Mouse (Mus musculus): ENCODE data around the gene Mospd3. TPM values are rescaled to one million over a fixed set of nuclear protein-coding genes. Genes with fewer than 3 reads are reported as not detected.

Mospd3 gene
- polyA plus RNA-seq, 1 experiment from 2014 or later, result 38.7 TPM

- Histone ChIP-seq H3K27ac (peak overlapping the region; percentile 86), H3K36me3 (no peaks in the 10 kb centered on the region), H3K27me3 (peaks cover 23% of the 10 kb centered on the region), H3K4me2 (replicated peaks) (peak overlapping the region; percentile 38), H3K4me1 (peaks cover 42% of the 10 kb centered on the region), H3K4me3 (peak overlapping the region; percentile 18; the same call in 1 of the 2 replicates), H3K9me3 (replicated peaks) (no peaks in the 10 kb centered on the region), H3K9ac (0 out of 2 replicates have a peak overlapping the region, but pooled peaks have one; percentile 23)
- WGBS, result 17% methylated on average over 6 of the region's 6 CpGs
- peak; percentile 35 for ATAC-seq (ENCODE audit: low FRiP score)
These were observed 10.4 kb upstream of the Mospd3 start for GRCm38 (mm10) chr5:137611245-137611602.

- H3K4me2 ChIP-seq (replicated peaks), result peak overlapping the region; percentile 38
- H3K36me3 ChIP-seq, result no peaks in the 10 kb centered on the region
- peak overlapping the region; percentile 23; the same call in 1 of the 2 replicates for H3K9ac ChIP-seq
- H3K9me3 ChIP-seq (replicated peaks), result no peaks in the 10 kb centered on the region
- no peak for ATAC-seq (ENCODE audit: low FRiP score)
- 12% methylated on average over 12 of the region's 12 CpGs for WGBS
- peak overlapping the region; percentile 86 for H3K27ac ChIP-seq
- peak overlapping the region; percentile 18; the same call in 1 of the 2 replicates for H3K4me3 ChIP-seq
- peaks cover 42% of the 10 kb centered on the region for H3K4me1 ChIP-seq
- H3K27me3 ChIP-seq, result peaks cover 23% of the 10 kb centered on the region
These were observed 9.8 kb upstream of the Mospd3 start for GRCm38 (mm10) chr5:137610548-137611244.

- Histone ChIP-seq H3K4me2 (replicated peaks) (peak overlapping the region; percentile 38), H3K36me3 (no peaks in the 10 kb centered on the region), H3K9ac (peak overlapping the region; percentile 1; the same call in 1 of the 2 replicates), H3K9me3 (replicated peaks) (no peaks in the 10 kb centered on the region), H3K4me1 (peaks cover 42% of the 10 kb centered on the region), H3K27ac (peak overlapping the region; percentile 86; the same call in 1 of the 2 replicates), H3K4me3 (peak overlapping the region; percentile 18; the same call in 1 of the 2 replicates), H3K27me3 (peaks cover 23% of the 10 kb centered on the region)
- 60% methylated on average over 4 of the region's 4 CpGs for WGBS
- no peak for ATAC-seq (ENCODE audit: low FRiP score)
These were observed 9.2 kb upstream of the Mospd3 start for GRCm38 (mm10) chr5:137610056-137610455.

GRCm38 (mm10) chr5:137609292-137609691 is 8.4 kb upstream of the Mospd3 start:
- no peaks in the 10 kb centered on the region for H3K36me3 ChIP-seq
- H3K4me3 ChIP-seq, result no peak overlapping the region
- peak overlapping the region; percentile 41; the same call in 1 of the 2 replicates for H3K4me2 ChIP-seq (replicated peaks)
- peaks cover 42% of the 10 kb centered on the region for H3K4me1 ChIP-seq
- ATAC-seq (ENCODE audit: low FRiP score), result no peak
- peaks cover 23% of the 10 kb centered on the region for H3K27me3 ChIP-seq
- no peaks in the 10 kb centered on the region for H3K9me3 ChIP-seq (replicated peaks)
- 62% methylated on average over 3 of the region's 3 CpGs for WGBS
- H3K9ac ChIP-seq, result no peak overlapping the region
- H3K27ac ChIP-seq, result no peak overlapping the region

GRCm38 (mm10) chr5:137608654-137609190 is 7.9 kb upstream of the Mospd3 start:
- Histone ChIP-seq H3K4me3 (peak overlapping the region; percentile 13), H3K9ac (peak overlapping the region; percentile 49), H3K4me2 (replicated peaks) (peak overlapping the region; percentile 41), H3K9me3 (replicated peaks) (no peaks in the 10 kb centered on the region), H3K36me3 (no peaks in the 10 kb centered on the region), H3K27me3 (peaks cover 23% of the 10 kb centered on the region), H3K4me1 (peaks cover 42% of the 10 kb centered on the region), H3K27ac (no peak overlapping the region)
- 15% methylated on average over 23 of the region's 23 CpGs for WGBS
- ATAC-seq (ENCODE audit: low FRiP score), result no peak

- peak overlapping the region; percentile 49 for H3K9ac ChIP-seq
- WGBS, result 16% methylated on average over 26 of the region's 26 CpGs
- peaks cover 43% of the 10 kb centered on the region for H3K4me1 ChIP-seq
- no peaks in the 10 kb centered on the region for H3K36me3 ChIP-seq
- no peaks in the 10 kb centered on the region for H3K9me3 ChIP-seq (replicated peaks)
- no peak overlapping the region for H3K27ac ChIP-seq
- H3K4me3 ChIP-seq, result peak overlapping the region; percentile 13
- 0 out of 2 replicates have a peak, but pooled peaks have one; percentile 9 for ATAC-seq (ENCODE audit: low FRiP score)
- peaks cover 23% of the 10 kb centered on the region for H3K27me3 ChIP-seq
- peak overlapping the region; percentile 41 for H3K4me2 ChIP-seq (replicated peaks)
These were observed 7.2 kb upstream of the Mospd3 start for GRCm38 (mm10) chr5:137607860-137608653.

GRCm38 (mm10) chr5:137601365-137601729 is 489 bp upstream of the Mospd3 start:
- H3K4me3 ChIP-seq, result peak overlapping the region; percentile 70
- peaks cover 8% of the 10 kb centered on the region; the same call in 1 of the 2 replicates for H3K36me3 ChIP-seq
- H3K27ac ChIP-seq, result 0 out of 2 replicates have a peak overlapping the region, but pooled peaks have one; percentile 12
- H3K27me3 ChIP-seq, result no peaks in the 10 kb centered on the region
- under 1% methylated on average over 22 of the region's 22 CpGs for WGBS
- peaks cover 29% of the 10 kb centered on the region for H3K4me1 ChIP-seq
- peak overlapping the region; percentile 87 for H3K9ac ChIP-seq
- peak overlapping the region; percentile 94 for H3K4me2 ChIP-seq (replicated peaks)
- ATAC-seq (ENCODE audit: low FRiP score), result no peak
- H3K9me3 ChIP-seq (replicated peaks), result no peaks in the 10 kb centered on the region

- WGBS, result 4% methylated on average over 19 of the region's 19 CpGs
- peak overlapping the region; percentile 87 for H3K9ac ChIP-seq
- H3K27me3 ChIP-seq, result no peaks in the 10 kb centered on the region
- peaks cover 29% of the 10 kb centered on the region for H3K4me1 ChIP-seq
- H3K4me3 ChIP-seq, result peak overlapping the region; percentile 70
- H3K27ac ChIP-seq, result no peak overlapping the region; the same call in 1 of the 2 replicates
- H3K4me2 ChIP-seq (replicated peaks), result peak overlapping the region; percentile 94
- H3K36me3 ChIP-seq, result peaks cover 8% of the 10 kb centered on the region; the same call in 1 of the 2 replicates
- no peaks in the 10 kb centered on the region for H3K9me3 ChIP-seq (replicated peaks)
- ATAC-seq (ENCODE audit: low FRiP score), result no peak; the same call in 1 of the 2 replicates
These were observed 608 bp downstream of the Mospd3 start for GRCm38 (mm10) chr5:137600281-137600618.

- WGBS, result 58% methylated on average over 9 of the region's 9 CpGs
- Histone ChIP-seq H3K4me2 (replicated peaks) (peak overlapping the region; percentile 94), H3K36me3 (peaks cover 8% of the 10 kb centered on the region; the same call in 1 of the 2 replicates), H3K4me3 (peak overlapping the region; percentile 70), H3K9ac (peak overlapping the region; percentile 87), H3K9me3 (replicated peaks) (no peaks in the 10 kb centered on the region), H3K4me1 (peaks cover 29% of the 10 kb centered on the region), H3K27me3 (no peaks in the 10 kb centered on the region), H3K27ac (no peak overlapping the region; the same call in 1 of the 2 replicates)
- ATAC-seq (ENCODE audit: low FRiP score), result no peak
These were observed 1.3 kb downstream of the Mospd3 start for GRCm38 (mm10) chr5:137599600-137599999.

GRCm38 (mm10) chr5:137598100-137598826 is 2.6 kb downstream of the Mospd3 start:
- 80% methylated on average over 2 of the region's 2 CpGs for WGBS
- Histone ChIP-seq H3K27ac (no peak overlapping the region), H3K9ac (no peak overlapping the region), H3K4me3 (no peak overlapping the region), H3K4me2 (replicated peaks) (no peak overlapping the region), H3K9me3 (replicated peaks) (no peaks in the 10 kb centered on the region), H3K27me3 (no peaks in the 10 kb centered on the region), H3K4me1 (peaks cover 29% of the 10 kb centered on the region), H3K36me3 (peaks cover 8% of the 10 kb centered on the region; the same call in 1 of the 2 replicates)
- no peak for ATAC-seq (ENCODE audit: low FRiP score)

GRCm38 (mm10) chr5:137597625-137598024 is 3.2 kb downstream of the Mospd3 start:
- no peaks in the 10 kb centered on the region for H3K27me3 ChIP-seq
- no peak overlapping the region for H3K4me3 ChIP-seq
- no peak overlapping the region for H3K4me2 ChIP-seq (replicated peaks)
- 96% methylated on average over 6 of the region's 6 CpGs for whole genome bisulfite sequencing
- peaks cover 8% of the 10 kb centered on the region; the same call in 1 of the 2 replicates for H3K36me3 ChIP-seq
- no peaks in the 10 kb centered on the region for H3K9me3 ChIP-seq (replicated peaks)
- H3K27ac ChIP-seq, result no peak overlapping the region
- H3K9ac ChIP-seq, result no peak overlapping the region
- ATAC-seq (ENCODE audit: low FRiP score), result no peak
- H3K4me1 ChIP-seq, result peaks cover 24% of the 10 kb centered on the region
